ENCODE assay signal across 11 mouse cellular contexts in the genomic region with DNA sequence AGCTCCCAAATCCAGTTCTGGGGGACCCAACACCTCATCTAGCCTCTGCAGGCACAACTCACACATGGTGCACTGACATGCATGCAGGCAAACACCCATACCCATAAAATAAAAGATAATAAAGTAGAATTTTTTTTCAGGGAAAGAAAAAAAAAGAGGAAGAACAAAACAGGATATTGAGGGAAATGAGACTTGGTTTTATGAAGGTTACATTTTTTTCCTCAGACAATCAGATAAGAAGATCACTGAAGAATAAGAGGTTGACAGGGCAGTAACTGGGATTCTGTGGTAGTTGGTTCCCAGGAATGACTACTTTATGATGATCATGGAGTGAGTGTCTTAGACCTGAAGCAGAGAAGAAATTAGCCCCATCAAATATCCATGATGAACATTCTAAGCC. TPM values are rescaled to one million over a fixed set of nuclear protein-coding genes. Genes with fewer than 3 reads are reported as not detected.
DNase-seq lines count a peak whose midpoint lies in the region; ATAC-seq lines count a peak whose summit lies in the region.
"Had no signal": no experiment of that assay in that cellular context is flagged by ENCODE, and none has a peak within 500 bp of the region (broad histone marks: within the 10 kb centered on the region; RNA-seq: fewer than 3 reads in every experiment).

No protein-coding gene starts in this region.

- H3K36me3 ChIP-seq in hindbrain, embryonic 13.5 days = peaks cover 24% of the 10 kb centered on the region
- H3K36me3 ChIP-seq in hindbrain, embryonic 16.5 days (ENCODE audit: control insufficient read depth, insufficient read depth, low read length) = 0 out of 2 replicates have a peak, but pooled peaks cover 2% of the 10 kb centered on the region
- H3K36me3 ChIP-seq in neural tube, embryonic 12.5 days = peaks cover 18% of the 10 kb centered on the region
- peaks cover 34% of the 10 kb centered on the region for H3K36me3 ChIP-seq in limb, embryonic 12.5 days

- H3K9me3 ChIP-seq in hindbrain, embryonic 13.5 days = no peaks in the 10 kb centered on the region
- H3K9me3 ChIP-seq in hindbrain, embryonic 16.5 days (ENCODE audit: control insufficient read depth, low read length) = no peaks in the 10 kb centered on the region
- no peaks in the 10 kb centered on the region for H3K9me3 ChIP-seq in neural tube, embryonic 12.5 days
- no peaks in the 10 kb centered on the region for H3K9me3 ChIP-seq in limb, embryonic 12.5 days
- H3K9me3 ChIP-seq: megakaryocyte, embryonic 14.5 days had no signal

- no peak overlapping the region for H3K27ac ChIP-seq in hindbrain, embryonic 13.5 days
- H3K27ac ChIP-seq in hindbrain, embryonic 16.5 days (ENCODE audit: low read depth, low read length) = no peak overlapping the region
- no peak overlapping the region for H3K27ac ChIP-seq in neural tube, embryonic 12.5 days
- H3K27ac ChIP-seq in limb, embryonic 12.5 days = no peak overlapping the region

- no peak for DNase-seq in neural tube, embryonic 10.5 days (ENCODE audit: extremely low spot score, low spot score)
- DNase-seq in embryo, embryonic 10.5 days (ENCODE audit: low spot score) = no peak
- no peak for DNase-seq in left cerebral cortex, postnatal 4 days
- DNase-seq: adrenal gland, postnatal 25 days; cerebellum, adult 2 months; kidney, postnatal 36 days had no signal

- ATAC-seq in hindbrain, embryonic 13.5 days (ENCODE audit: low FRiP score) = no peak
- no peak for ATAC-seq in hindbrain, embryonic 16.5 days
- ATAC-seq in neural tube, embryonic 12.5 days (ENCODE audit: low FRiP score, low read depth) = no peak
- ATAC-seq in limb, embryonic 12.5 days (ENCODE audit: insufficient number of reproducible peaks, insufficient read depth, low FRiP score, low TSS enrichment, low read depth) = no peak

- H3K4me2 ChIP-seq in hindbrain, embryonic 13.5 days = peak overlapping the region; percentile 74
- H3K4me2 ChIP-seq in hindbrain, embryonic 16.5 days (ENCODE audit: low read length) = no peak overlapping the region
- H3K4me2 ChIP-seq in neural tube, embryonic 12.5 days (replicated peaks) = peak overlapping the region; percentile 86; the same call in 1 of the 2 replicates
- peak overlapping the region; percentile 65; the same call in 1 of the 2 replicates for H3K4me2 ChIP-seq in limb, embryonic 12.5 days

- intact Hi-C loops in left cerebral cortex, postnatal 4 days (cut with DNase I) = no loop called here

- H3K27me3 ChIP-seq in hindbrain, embryonic 13.5 days = no peaks in the 10 kb centered on the region
- H3K27me3 ChIP-seq in hindbrain, embryonic 16.5 days (replicated peaks; ENCODE audit: control insufficient read depth, insufficient read depth, low read length) = no peaks in the 10 kb centered on the region
- no peaks in the 10 kb centered on the region for H3K27me3 ChIP-seq in neural tube, embryonic 12.5 days (replicated peaks)
- H3K27me3 ChIP-seq in limb, embryonic 12.5 days = no peaks in the 10 kb centered on the region
- H3K27me3 ChIP-seq: megakaryocyte, embryonic 14.5 days had no signal

- peak overlapping the region; percentile 82; the same call in 1 of the 2 replicates for H3K9ac ChIP-seq in hindbrain, embryonic 13.5 days
- H3K9ac ChIP-seq in hindbrain, embryonic 16.5 days (ENCODE audit: low read depth, low read length) = no peak overlapping the region
- H3K9ac ChIP-seq in neural tube, embryonic 12.5 days = no peak overlapping the region
- no peak overlapping the region for H3K9ac ChIP-seq in limb, embryonic 12.5 days (replicated peaks)

- H3K4me1 ChIP-seq in hindbrain, embryonic 13.5 days (replicated peaks) = peaks cover 30% of the 10 kb centered on the region
- peaks cover 16% of the 10 kb centered on the region for H3K4me1 ChIP-seq in hindbrain, embryonic 16.5 days (ENCODE audit: control insufficient read depth, insufficient read depth, low read depth, low read length)
- H3K4me1 ChIP-seq in neural tube, embryonic 12.5 days = peaks cover 18% of the 10 kb centered on the region
- H3K4me1 ChIP-seq in limb, embryonic 12.5 days (replicated peaks) = peaks cover 19% of the 10 kb centered on the region

- H3K4me3 ChIP-seq in hindbrain, embryonic 13.5 days = 0 out of 2 replicates have a peak overlapping the region, but pooled peaks have one; percentile 80
- no peak overlapping the region for H3K4me3 ChIP-seq in hindbrain, embryonic 16.5 days (ENCODE audit: low read length)
- H3K4me3 ChIP-seq in neural tube, embryonic 12.5 days = no peak overlapping the region
- H3K4me3 ChIP-seq in limb, embryonic 12.5 days (replicated peaks) = no peak overlapping the region

RNA-seq across cellular contexts. Expression of a gene that starts 1.6 kb away (rescaled TPM):
- 22.2 and 24.8 TPM in 2 replicates for polyA plus RNA-seq in hindbrain, embryonic 13.5 days (2015; fragmentation: Nextera tagmentation; extraction: Ambion mirVana)
- 15.8 and 17.0 TPM in 2 replicates for polyA plus RNA-seq in hindbrain, embryonic 16.5 days (2015; fragmentation: Nextera tagmentation; extraction: Ambion mirVana)
- 25.4 and 27.0 TPM in 2 replicates for polyA plus RNA-seq in neural tube, embryonic 12.5 days (2016; fragmentation: Nextera tagmentation; extraction: Ambion mirVana)
- 26.3 and 26.4 TPM in 2 replicates for polyA plus RNA-seq in limb, embryonic 12.5 days (2016; fragmentation: Nextera tagmentation; extraction: Ambion mirVana)
- total RNA-seq in left cerebral cortex, postnatal 4 days (2021) = 10 to 100 TPM; 13.1 to 14.1 TPM

RNA-seq across cellular contexts. Expression of a gene that starts 1.6 kb away (rescaled TPM):
- 162 and 169 TPM in 2 replicates for polyA plus RNA-seq in hindbrain, embryonic 13.5 days (2015; fragmentation: Nextera tagmentation; extraction: Ambion mirVana)
- 136 and 139 TPM in 2 replicates for polyA plus RNA-seq in hindbrain, embryonic 16.5 days (2015; fragmentation: Nextera tagmentation; extraction: Ambion mirVana)
- polyA plus RNA-seq in neural tube, embryonic 12.5 days (2016; fragmentation: Nextera tagmentation; extraction: Ambion mirVana) = 197 and 199 TPM in 2 replicates
- 344 and 347 TPM in 2 replicates for polyA plus RNA-seq in limb, embryonic 12.5 days (2016; fragmentation: Nextera tagmentation; extraction: Ambion mirVana)
- 10 to 100 TPM; 54.4 to 62.2 TPM for total RNA-seq in left cerebral cortex, postnatal 4 days (2021)

RNA-seq across cellular contexts. Expression of a gene that starts 40.6 kb away (rescaled TPM):
- 43.5 and 44.3 TPM in 2 replicates for polyA plus RNA-seq in hindbrain, embryonic 13.5 days (2015; fragmentation: Nextera tagmentation; extraction: Ambion mirVana)
- 49.8 and 57.0 TPM in 2 replicates for polyA plus RNA-seq in hindbrain, embryonic 16.5 days (2015; fragmentation: Nextera tagmentation; extraction: Ambion mirVana)
- 47.7 and 51.6 TPM in 2 replicates for polyA plus RNA-seq in neural tube, embryonic 12.5 days (2016; fragmentation: Nextera tagmentation; extraction: Ambion mirVana)
- 54.0 and 58.1 TPM in 2 replicates for polyA plus RNA-seq in limb, embryonic 12.5 days (2016; fragmentation: Nextera tagmentation; extraction: Ambion mirVana)
- total RNA-seq in left cerebral cortex, postnatal 4 days (2021) = 10 to 100 TPM; 38.5 to 46.8 TPM

RNA-seq across cellular contexts. Expression of a gene that starts 40.8 kb away (rescaled TPM):
- polyA plus RNA-seq in hindbrain, embryonic 13.5 days (2015; fragmentation: Nextera tagmentation; extraction: Ambion mirVana) = 29.9 and 30.4 TPM in 2 replicates
- polyA plus RNA-seq in hindbrain, embryonic 16.5 days (2015; fragmentation: Nextera tagmentation; extraction: Ambion mirVana) = 39.1 and 40.8 TPM in 2 replicates
- 22.4 and 23.0 TPM in 2 replicates for polyA plus RNA-seq in neural tube, embryonic 12.5 days (2016; fragmentation: Nextera tagmentation; extraction: Ambion mirVana)
- polyA plus RNA-seq in limb, embryonic 12.5 days (2016; fragmentation: Nextera tagmentation; extraction: Ambion mirVana) = 20.0 and 21.1 TPM in 2 replicates
- total RNA-seq in left cerebral cortex, postnatal 4 days (2021) = 10 to 100 TPM; 18.8 to 21.5 TPM
